Mouse (Mus musculus) kidney, postnatal 0 days (tissue): Measurements from ENCODE around the gene Efl1. TPM values are rescaled to one million over a fixed set of nuclear protein-coding genes. Genes with fewer than 3 reads are reported as not detected.

ENCODE experiments used
- ATAC-seq: fragments of 200-750 bp; cut with Nextera tagmentation; replicated peaks from 2 replicates; pipeline ENCODE4 v1.8.0; 2017; ENCODE audit warnings: low read depth, moderate number of reproducible peaks, moderate TSS enrichment, moderate library complexity; ENCODE audit not compliant: low FRiP score
- DNase-seq: peaks from one replicate; pipeline ENCODE4 v3.0.0-alpha.2; 2016; ENCODE audit warnings: low spot score
- H3K27ac ChIP-seq: fragments of 300-500 bp; sonication (generic); 2 replicates; pipeline ENCODE4 v1.5.1; 2014; ENCODE audit warnings: mild to moderate bottlenecking
- H3K27me3 ChIP-seq: fragments of 300-500 bp; sonication (generic); 2 replicates; pipeline ENCODE4 v1.6.1; 2014; ENCODE audit warnings: low read length, mixed read lengths; ENCODE audit not compliant: insufficient read depth
- H3K36me3 ChIP-seq: fragments of 300-500 bp; sonication (generic); 2 replicates; pipeline ENCODE4 v1.6.1; 2014; ENCODE audit warnings: low read length, mixed read lengths; ENCODE audit not compliant: insufficient read depth
- H3K4me1 ChIP-seq: fragments of 300-500 bp; sonication (generic); replicated peaks from 2 replicates; pipeline ENCODE4 v1.6.1; 2014; ENCODE audit warnings: antibody characterized with exemption, low read length, mixed read lengths; ENCODE audit not compliant: insufficient read depth
- H3K4me2 ChIP-seq: fragments of 300-500 bp; sonication (generic); 2 replicates; pipeline ENCODE4 v1.6.1; 2014; ENCODE audit warnings: mild to moderate bottlenecking, low read length, moderate library complexity, mixed read lengths
- H3K4me3 ChIP-seq: fragments of 300-500 bp; sonication (generic); replicated peaks from 2 replicates; pipeline ENCODE4 v1.5.1; 2014; ENCODE audit warnings: low read depth, low read length
- H3K9ac ChIP-seq: fragments of 300-500 bp; sonication (generic); 2 replicates; pipeline ENCODE4 v1.6.1; 2014; ENCODE audit warnings: low read depth, low read length
- H3K9me3 ChIP-seq: fragments of 300-500 bp; sonication (generic); replicated peaks from 2 replicates; pipeline ENCODE4 v1.6.1; 2016; ENCODE audit warnings: low read length, inconsistent platforms, mixed read lengths
- CTCF ChIP-seq: IDR thresholded peaks from 2 replicates; pipeline ENCODE4 v1.5.1; 2016; ENCODE audit warnings: antibody characterized with exemption, low read depth, mild to moderate bottlenecking, moderate library complexity
- WGBS: fragments of 180-500 bp; shearing (Covaris S2); extraction: QIAGEN DNeasy Blood & Tissue Kit; methylation state at CpG from one replicate; pipeline ENCODE4 v1.1.7; 2014; 5-methylcytosine and 5-hydroxymethylcytosine counted together
- polyA plus RNA-seq: library from polyadenylated mRNA; unstranded; fragments of >200 nt; fragmentation: Nextera tagmentation; extraction: Ambion mirVana; gene quantifications from 2 replicates; pipeline ENCODE4 v1.2.1, GENCODE M21; 2015

The Efl1 gene
- polyA plus RNA-seq, 1 experiment from 2014 or later = 15.9 TPM

- Histone ChIP-seq H3K27ac (no peak overlapping the region), H3K4me1 (no peaks in the 10 kb centered on the region), H3K27me3 (no peaks in the 10 kb centered on the region), H3K9ac (no peak overlapping the region), H3K9me3 (no peaks in the 10 kb centered on the region), H3K4me2 (no peak overlapping the region), H3K36me3 (no peaks in the 10 kb centered on the region), H3K4me3 (no peak overlapping the region)
- ATAC-seq = no peak
- TF ChIP-seq CTCF = no peak
- DNase-seq = no peak
- WGBS = 82% methylated on average over 1 of the region's 1 CpGs
Observed at GRCm38 (mm10) chr7:82793111-82793510, 144.7 kb downstream of the Efl1 start.

GRCm38 (mm10) chr7:82794542-82794941 is 146.1 kb downstream of the Efl1 start:
- TF ChIP-seq CTCF = no peak
- no peaks in the 10 kb centered on the region for H3K9me3 ChIP-seq
- 21% methylated on average over 1 of the region's 1 CpGs for WGBS
- H3K36me3 ChIP-seq = no peaks in the 10 kb centered on the region
- no peak overlapping the region for H3K4me2 ChIP-seq
- no peak for DNase-seq
- no peaks in the 10 kb centered on the region for H3K4me1 ChIP-seq
- no peak overlapping the region for H3K4me3 ChIP-seq
- no peaks in the 10 kb centered on the region for H3K27me3 ChIP-seq
- 0 out of 2 replicates have a peak, but pooled peaks have one; percentile 33 for ATAC-seq
- no peak overlapping the region for H3K9ac ChIP-seq
- H3K27ac ChIP-seq = no peak overlapping the region

GRCm38 (mm10) chr7:82802206-82802605 is 153.8 kb downstream of the Efl1 start:
- Histone ChIP-seq H3K4me1 (no peaks in the 10 kb centered on the region), H3K4me3 (no peak overlapping the region), H3K9me3 (no peaks in the 10 kb centered on the region), H3K36me3 (no peaks in the 10 kb centered on the region), H3K4me2 (no peak overlapping the region), H3K27me3 (no peaks in the 10 kb centered on the region), H3K27ac (no peak overlapping the region), H3K9ac (no peak overlapping the region)
- WGBS = 31% methylated on average over 4 of the region's 4 CpGs
- TF ChIP-seq CTCF = no peak
- ATAC-seq (no peak), DNase-seq (no peak)

GRCm38 (mm10) chr7:82808257-82808656 is 159.8 kb downstream of the Efl1 start:
- Histone ChIP-seq H3K36me3 (no peaks in the 10 kb centered on the region), H3K9me3 (no peaks in the 10 kb centered on the region), H3K4me1 (no peaks in the 10 kb centered on the region), H3K4me2 (no peak overlapping the region), H3K9ac (no peak overlapping the region), H3K27me3 (no peaks in the 10 kb centered on the region), H3K4me3 (no peak overlapping the region), H3K27ac (no peak overlapping the region)
- TF ChIP-seq CTCF = no peak
- DNase-seq (no peak), ATAC-seq (no peak)
- WGBS = 63% methylated on average over 4 of the region's 4 CpGs

- no peak for DNase-seq
- H3K4me3 ChIP-seq = no peak overlapping the region
- H3K4me1 ChIP-seq = no peaks in the 10 kb centered on the region
- no peak; the same call in 1 of the 2 replicates for ATAC-seq
- no peak overlapping the region for H3K9ac ChIP-seq
- no peak overlapping the region for H3K27ac ChIP-seq
- H3K9me3 ChIP-seq = no peaks in the 10 kb centered on the region
- TF ChIP-seq CTCF = no peak
- WGBS = 51% methylated on average over 5 of the region's 5 CpGs
- no peaks in the 10 kb centered on the region for H3K36me3 ChIP-seq
- no peaks in the 10 kb centered on the region for H3K27me3 ChIP-seq
- no peak overlapping the region for H3K4me2 ChIP-seq
Observed at GRCm38 (mm10) chr7:82809126-82809525, 160.7 kb downstream of the Efl1 start.

- ATAC-seq = no peak
- no peak overlapping the region for H3K27ac ChIP-seq
- no peaks in the 10 kb centered on the region for H3K9me3 ChIP-seq
- no peak for DNase-seq
- no peak overlapping the region for H3K9ac ChIP-seq
- no peak for TF ChIP-seq CTCF
- H3K36me3 ChIP-seq = no peaks in the 10 kb centered on the region
- 42% methylated on average over 5 of the region's 5 CpGs for WGBS
- H3K4me2 ChIP-seq = peak overlapping the region; percentile 46; the same call in 1 of the 2 replicates
- H3K4me3 ChIP-seq = no peak overlapping the region
- H3K27me3 ChIP-seq = no peaks in the 10 kb centered on the region
- H3K4me1 ChIP-seq = no peaks in the 10 kb centered on the region
Observed at GRCm38 (mm10) chr7:82810799-82811139, 162.4 kb downstream of the Efl1 start.
